Mouse (Mus musculus): ENCODE results near the gene Krba1. TPM values are rescaled to one million over a fixed set of nuclear protein-coding genes. Genes with fewer than 3 reads are reported as not detected.

Krba1 gene
- polyA plus RNA-seq (2016; fragmentation: Nextera tagmentation; extraction: Ambion mirVana) = 20.4 and 24.4 TPM in 2 replicates

DNA sequence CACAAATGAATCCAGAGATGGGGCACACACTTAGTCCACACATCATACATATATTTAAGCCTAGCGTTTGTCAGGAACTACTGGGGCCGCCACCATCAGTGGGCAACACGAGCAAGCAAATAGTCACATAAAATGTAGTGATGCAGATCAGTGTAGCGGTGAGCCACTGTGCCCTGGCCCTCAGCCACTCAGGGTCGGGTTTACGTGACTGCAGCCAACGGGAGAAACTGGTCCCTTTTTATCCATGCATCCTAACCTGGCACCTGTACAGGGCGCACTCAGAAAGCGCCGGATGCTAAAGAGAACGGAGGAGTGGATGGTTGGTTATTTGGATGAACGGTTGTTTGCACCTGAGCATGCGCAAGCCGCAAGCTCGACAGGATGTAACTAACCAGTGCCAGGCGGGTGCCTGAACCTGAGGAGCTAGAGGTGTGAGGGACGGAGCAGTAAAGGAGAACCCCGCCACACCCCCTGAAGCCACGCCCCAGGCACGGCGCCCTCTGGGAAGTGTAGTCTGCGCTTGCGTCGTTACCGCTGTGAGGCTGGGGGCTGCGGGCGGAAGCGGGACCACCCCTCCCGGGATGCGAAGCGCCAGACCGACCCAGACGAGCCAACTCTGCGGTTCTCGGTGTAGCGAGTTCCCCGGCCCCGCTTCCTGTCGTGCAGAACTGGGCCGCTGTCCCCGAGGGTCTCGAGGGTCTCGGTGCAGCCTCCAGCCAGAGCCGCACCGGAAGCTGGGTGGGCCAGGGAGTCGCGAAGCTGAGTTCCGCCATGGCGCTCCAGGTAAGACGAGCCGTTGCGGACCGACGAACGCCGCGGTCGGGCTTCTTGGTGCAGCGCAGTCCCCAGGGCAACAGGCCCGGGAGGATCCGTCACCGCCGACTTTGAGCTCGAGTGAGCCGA is at the start of gene Krba1:
TSS of gene Krba1 (plus strand) at position 482 of the 903 bp plus-strand sequence.
- peak; percentile 85 for DNase-seq (ENCODE audit: low spot score)
- H3K27ac ChIP-seq (replicated peaks) = peak within 1 kb of the TSS; percentile 93
- H3K4me1 ChIP-seq = peaks cover 26% of the 10 kb centered on the region
- H3K9me3 ChIP-seq (replicated peaks) = no peaks in the 10 kb centered on the region
- no peaks in the 10 kb centered on the region for H3K27me3 ChIP-seq (ENCODE audit: low read depth, poor library complexity, severe bottlenecking)
- no peaks in the 10 kb centered on the region for H3K36me3 ChIP-seq
- 2% methylated on average over 65 of the region's 65 CpGs for WGBS
- peak within 1 kb of the TSS; percentile 88 for H3K4me3 ChIP-seq

DNA sequence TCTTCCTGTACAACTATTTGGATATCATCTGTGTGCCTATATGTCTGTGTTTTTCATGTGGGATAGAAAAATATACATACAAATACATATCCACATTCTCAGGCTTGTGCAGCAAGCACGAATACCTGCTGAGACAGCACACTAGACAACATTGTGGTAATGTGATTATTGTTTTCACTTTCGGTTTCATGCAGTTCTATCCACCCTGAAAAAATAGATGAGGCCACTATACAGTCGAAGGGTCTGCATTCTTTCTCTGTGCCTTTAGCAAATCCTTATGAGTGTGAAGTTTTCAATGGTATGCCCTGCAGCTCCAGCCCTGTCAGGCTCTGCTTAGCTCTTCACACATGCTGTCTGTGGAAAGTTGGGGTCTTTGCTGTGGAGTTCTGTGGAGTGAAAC is 36.5 kb upstream of the Krba1 start:
- Histone ChIP-seq H3K27me3 (ENCODE audit: low read depth, poor library complexity, severe bottlenecking) (no peaks in the 10 kb centered on the region), H3K4me3 (no peak overlapping the region), H3K27ac (replicated peaks) (no peak overlapping the region), H3K4me1 (no peaks in the 10 kb centered on the region), H3K36me3 (no peaks in the 10 kb centered on the region), H3K9me3 (replicated peaks) (no peaks in the 10 kb centered on the region)
- 80% methylated on average over 3 of the region's 3 CpGs for WGBS
- no peak for DNase-seq (ENCODE audit: low spot score)

DNA sequence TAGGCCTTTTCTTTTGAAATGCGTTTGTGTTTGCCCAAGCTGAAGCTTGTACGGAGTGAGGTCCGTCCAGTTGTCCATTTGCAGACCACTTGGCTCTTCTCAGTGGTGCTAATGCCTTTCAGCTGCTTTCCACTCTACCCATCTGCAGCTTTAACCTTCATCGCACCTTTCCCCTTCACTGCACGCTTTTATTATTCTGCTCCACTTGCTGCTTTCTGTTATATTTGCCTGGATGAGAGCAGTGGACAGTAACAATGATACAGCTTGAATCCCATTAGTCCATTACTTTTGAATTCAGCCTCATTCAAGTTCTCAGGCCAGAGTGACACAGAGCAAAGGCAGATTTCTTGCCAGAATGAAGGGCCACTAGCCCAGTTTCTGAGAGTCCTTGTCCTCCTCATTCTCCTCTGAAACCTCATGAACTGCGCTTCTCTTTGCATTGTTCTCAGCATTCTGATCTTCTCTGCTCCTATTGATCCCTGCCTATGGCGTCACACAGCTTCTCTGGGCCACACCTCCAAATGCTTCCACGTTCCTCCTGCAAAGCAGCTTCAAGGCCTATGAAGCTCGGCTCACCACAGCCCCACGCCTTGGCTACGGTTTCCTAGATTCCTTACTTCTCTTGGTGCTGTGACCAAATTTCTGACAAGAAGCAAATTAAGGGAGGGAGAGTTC is 28.9 kb upstream of the Krba1 start:
- no peaks in the 10 kb centered on the region for H3K36me3 ChIP-seq
- H3K9me3 ChIP-seq (replicated peaks) = no peaks in the 10 kb centered on the region
- H3K27me3 ChIP-seq (ENCODE audit: low read depth, poor library complexity, severe bottlenecking) = no peaks in the 10 kb centered on the region
- peaks cover 12% of the 10 kb centered on the region for H3K4me1 ChIP-seq
- DNase-seq (ENCODE audit: low spot score) = peak; percentile 27
- peak overlapping the region; percentile 46 for H3K27ac ChIP-seq (replicated peaks)
- 35% methylated on average over 11 of the region's 11 CpGs for WGBS
- no peak overlapping the region for H3K4me3 ChIP-seq

DNA sequence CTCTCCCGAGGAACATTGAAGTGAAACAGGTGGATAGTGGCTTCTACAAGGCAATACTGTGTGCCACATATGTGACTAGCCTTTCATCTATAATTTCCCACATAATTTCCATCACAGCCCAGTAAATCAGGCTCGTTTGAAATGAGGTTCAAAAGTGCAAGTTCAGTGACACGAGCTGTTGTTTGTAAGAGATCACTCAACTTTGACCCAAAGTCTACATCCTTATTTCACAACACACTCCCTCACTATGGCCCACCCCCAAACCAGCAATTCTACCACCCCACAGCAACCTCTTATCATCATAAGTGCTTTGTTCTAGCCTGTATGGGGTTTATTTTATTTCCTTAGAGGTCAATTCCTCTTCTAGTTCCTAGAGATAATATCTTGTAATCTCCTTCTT is 7.2 kb upstream of the Krba1 start:
- no peaks in the 10 kb centered on the region for H3K4me1 ChIP-seq
- DNase-seq (ENCODE audit: low spot score) = no peak
- H3K27ac ChIP-seq (replicated peaks) = no peak overlapping the region
- no peak overlapping the region for H3K4me3 ChIP-seq
- WGBS = 74% methylated on average over 3 of the region's 3 CpGs
- H3K9me3 ChIP-seq (replicated peaks) = peaks cover 7% of the 10 kb centered on the region; the same call in 1 of the 2 replicates
- H3K36me3 ChIP-seq = no peaks in the 10 kb centered on the region
- no peaks in the 10 kb centered on the region for H3K27me3 ChIP-seq (ENCODE audit: low read depth, poor library complexity, severe bottlenecking)

DNA sequence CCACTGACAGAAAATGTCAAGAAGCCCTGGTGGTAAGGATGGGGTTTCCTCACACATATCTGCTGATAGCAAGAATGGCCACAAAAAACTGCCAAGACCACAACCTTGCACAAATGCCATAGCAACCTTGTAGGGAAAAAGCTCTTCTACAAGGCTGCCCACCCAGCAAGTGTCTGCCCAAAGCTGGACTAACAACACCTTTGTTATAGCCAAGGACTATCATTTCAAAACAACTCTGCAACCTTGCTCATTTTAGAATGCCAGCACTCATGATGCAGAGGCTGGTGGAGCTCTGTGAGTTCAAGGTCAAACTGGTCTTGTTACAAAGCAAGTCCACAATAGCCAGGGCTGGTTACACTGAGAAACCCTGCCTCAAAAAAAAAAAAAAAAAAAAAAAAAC is 1.6 kb upstream of the Krba1 start:
- no peak overlapping the region for H3K27ac ChIP-seq (replicated peaks)
- no peaks in the 10 kb centered on the region for H3K36me3 ChIP-seq
- no peak overlapping the region for H3K4me3 ChIP-seq
- peaks cover 26% of the 10 kb centered on the region for H3K4me1 ChIP-seq
- no peak for DNase-seq (ENCODE audit: low spot score)
- H3K9me3 ChIP-seq (replicated peaks) = no peaks in the 10 kb centered on the region
- H3K27me3 ChIP-seq (ENCODE audit: low read depth, poor library complexity, severe bottlenecking) = no peaks in the 10 kb centered on the region

DNA sequence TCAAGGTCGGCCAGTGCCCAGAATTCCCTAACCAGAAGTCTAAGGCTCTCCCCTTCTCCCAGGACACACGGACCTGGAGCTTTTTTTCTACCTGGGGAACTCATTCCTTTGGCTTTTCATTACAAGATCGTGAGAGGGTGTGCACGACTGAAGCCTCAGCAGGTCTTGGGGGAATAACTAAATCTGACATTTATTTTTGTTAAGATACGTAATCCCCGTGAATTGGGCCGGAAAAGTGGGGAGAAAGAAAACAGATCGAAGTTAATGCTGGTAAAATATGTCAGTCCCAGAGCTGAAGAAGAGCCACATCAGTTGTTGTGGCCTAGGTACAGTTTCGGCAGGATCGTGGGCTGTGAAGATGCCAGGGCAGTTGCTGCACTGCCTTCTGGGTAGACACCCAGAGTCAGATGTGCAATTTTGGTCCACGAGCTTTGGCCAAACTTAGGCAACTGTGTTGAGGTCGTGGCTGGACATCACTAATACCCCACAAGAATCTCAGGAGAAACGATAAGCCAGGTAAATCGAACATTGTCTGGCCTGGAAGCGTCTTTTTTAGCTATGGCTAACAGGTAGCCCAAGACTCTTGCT is 716 bp downstream of the Krba1 start:
- H3K36me3 ChIP-seq = no peaks in the 10 kb centered on the region

DNA sequence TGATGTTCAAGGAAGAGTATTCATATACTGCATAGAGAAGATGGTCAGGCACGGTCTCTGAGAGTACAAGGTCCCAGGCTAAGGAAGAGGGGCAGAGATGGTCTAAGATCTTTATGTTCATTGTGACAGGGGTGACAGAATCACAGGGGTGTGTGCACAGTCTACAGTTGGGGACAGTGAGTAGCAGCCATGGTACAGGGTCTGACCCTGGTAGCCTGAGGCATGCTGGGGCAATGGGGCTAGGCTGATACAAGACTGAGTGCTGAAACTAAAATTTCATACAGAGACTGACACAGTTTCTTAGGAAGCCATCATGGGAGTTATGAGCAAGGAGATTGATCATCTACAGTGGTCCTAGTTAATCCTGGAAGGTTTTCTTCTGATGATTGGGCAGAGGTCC is 1.3 kb downstream of the Krba1 start:
- Histone ChIP-seq H3K27ac (replicated peaks) (no peak overlapping the region), H3K27me3 (ENCODE audit: low read depth, poor library complexity, severe bottlenecking) (no peaks in the 10 kb centered on the region), H3K4me3 (peak overlapping the region; percentile 88), H3K9me3 (replicated peaks) (no peaks in the 10 kb centered on the region), H3K36me3 (no peaks in the 10 kb centered on the region), H3K4me1 (peaks cover 26% of the 10 kb centered on the region)
- DNase-seq (ENCODE audit: low spot score) = no peak
- 91% methylated on average over 1 of the region's 1 CpGs for WGBS

More for the DNA sequence above, 716 bp downstream of the Krba1 start:
- peak overlapping the region; percentile 93 for H3K27ac ChIP-seq (replicated peaks)
- peak overlapping the region; percentile 88 for H3K4me3 ChIP-seq
- H3K27me3 ChIP-seq (ENCODE audit: low read depth, poor library complexity, severe bottlenecking) = no peaks in the 10 kb centered on the region
- DNase-seq (ENCODE audit: low spot score) = no peak
- H3K4me1 ChIP-seq = peaks cover 26% of the 10 kb centered on the region
- 39% methylated on average over 15 of the region's 15 CpGs for WGBS
- no peaks in the 10 kb centered on the region for H3K9me3 ChIP-seq (replicated peaks)

DNA sequence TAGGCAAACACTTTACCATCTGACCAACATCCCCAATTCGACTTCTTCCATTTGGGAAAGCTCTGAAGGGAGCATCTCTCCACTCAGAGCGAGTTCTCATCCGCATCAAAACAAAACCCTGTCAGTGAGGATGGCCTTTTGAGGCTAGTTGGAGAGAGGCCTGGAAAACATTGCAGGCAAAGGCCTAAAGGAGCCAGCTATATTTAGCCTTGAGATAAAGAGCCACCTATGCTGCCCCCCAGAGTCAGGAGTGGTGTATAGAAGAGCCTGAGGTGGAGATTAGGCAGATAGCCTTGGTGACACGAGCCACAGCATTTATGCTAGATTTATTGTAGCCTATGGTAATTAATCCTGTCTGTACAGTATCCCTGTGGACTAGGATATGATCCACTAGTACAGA is 1.9 kb downstream of the Krba1 start:
- DNase-seq (ENCODE audit: low spot score) = no peak
- 65% methylated on average over 4 of the region's 4 CpGs for WGBS

DNA sequence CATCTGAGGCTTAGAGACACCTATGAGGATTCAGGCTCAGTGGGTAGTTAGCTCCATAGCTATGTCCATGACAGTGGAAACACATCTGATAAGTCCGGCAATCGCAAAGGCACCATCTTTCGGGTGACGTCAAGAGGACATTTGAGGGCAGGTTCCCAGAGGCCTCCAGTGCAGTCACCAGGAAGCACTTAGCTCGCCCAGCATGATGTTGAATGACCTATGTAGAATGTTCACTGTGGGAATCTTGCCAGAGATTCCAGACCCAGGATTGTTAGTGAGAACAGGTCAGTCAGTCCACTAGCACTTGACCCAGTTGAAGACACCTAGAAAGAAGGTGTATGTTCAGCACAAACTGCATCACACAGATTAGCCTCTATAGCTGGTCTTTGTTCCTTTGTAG is 4.5 kb downstream of the Krba1 start:
- Histone ChIP-seq H3K27ac (replicated peaks) (no peak overlapping the region), H3K36me3 (peaks cover 23% of the 10 kb centered on the region), H3K4me1 (peaks cover 24% of the 10 kb centered on the region), H3K27me3 (ENCODE audit: low read depth, poor library complexity, severe bottlenecking) (no peaks in the 10 kb centered on the region), H3K9me3 (replicated peaks) (no peaks in the 10 kb centered on the region), H3K4me3 (no peak overlapping the region)
- DNase-seq (ENCODE audit: low spot score) = peak; percentile 2
- WGBS = 94% methylated on average over 5 of the region's 5 CpGs

More for the DNA sequence above, 1.9 kb downstream of the Krba1 start:
- Histone ChIP-seq H3K27ac (replicated peaks) (no peak overlapping the region), H3K4me1 (peaks cover 26% of the 10 kb centered on the region), H3K9me3 (replicated peaks) (no peaks in the 10 kb centered on the region), H3K36me3 (no peaks in the 10 kb centered on the region), H3K27me3 (ENCODE audit: low read depth, poor library complexity, severe bottlenecking) (no peaks in the 10 kb centered on the region), H3K4me3 (no peak overlapping the region)

DNA sequence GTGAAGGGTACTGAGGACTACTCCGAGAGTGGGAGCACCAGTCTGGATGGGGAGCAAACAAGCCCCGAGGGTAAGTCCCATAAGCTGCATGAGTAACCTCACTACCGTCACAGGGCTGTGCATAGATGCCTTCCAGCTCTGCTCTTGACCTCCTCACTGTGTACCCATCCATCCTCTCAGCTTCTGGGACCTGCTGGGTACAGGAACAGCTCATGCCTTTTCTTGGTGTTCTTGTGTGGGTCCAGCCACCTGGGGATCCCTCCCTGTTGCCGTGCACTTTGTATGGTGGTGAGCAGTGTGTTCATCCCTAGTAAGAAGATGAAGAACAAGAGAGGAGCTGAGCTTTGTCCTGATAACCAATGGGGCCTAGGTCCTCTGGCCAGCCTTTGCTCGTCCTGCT is 8.7 kb downstream of the Krba1 start:
- H3K36me3 ChIP-seq = peaks cover 64% of the 10 kb centered on the region
- no peaks in the 10 kb centered on the region for H3K27me3 ChIP-seq (ENCODE audit: low read depth, poor library complexity, severe bottlenecking)
- WGBS = 94% methylated on average over 5 of the region's 5 CpGs
- H3K4me1 ChIP-seq = no peaks in the 10 kb centered on the region
- H3K4me3 ChIP-seq = no peak overlapping the region
- peak; percentile 5 for DNase-seq (ENCODE audit: low spot score)
- H3K9me3 ChIP-seq (replicated peaks) = no peaks in the 10 kb centered on the region
- no peak overlapping the region for H3K27ac ChIP-seq (replicated peaks)

DNA sequence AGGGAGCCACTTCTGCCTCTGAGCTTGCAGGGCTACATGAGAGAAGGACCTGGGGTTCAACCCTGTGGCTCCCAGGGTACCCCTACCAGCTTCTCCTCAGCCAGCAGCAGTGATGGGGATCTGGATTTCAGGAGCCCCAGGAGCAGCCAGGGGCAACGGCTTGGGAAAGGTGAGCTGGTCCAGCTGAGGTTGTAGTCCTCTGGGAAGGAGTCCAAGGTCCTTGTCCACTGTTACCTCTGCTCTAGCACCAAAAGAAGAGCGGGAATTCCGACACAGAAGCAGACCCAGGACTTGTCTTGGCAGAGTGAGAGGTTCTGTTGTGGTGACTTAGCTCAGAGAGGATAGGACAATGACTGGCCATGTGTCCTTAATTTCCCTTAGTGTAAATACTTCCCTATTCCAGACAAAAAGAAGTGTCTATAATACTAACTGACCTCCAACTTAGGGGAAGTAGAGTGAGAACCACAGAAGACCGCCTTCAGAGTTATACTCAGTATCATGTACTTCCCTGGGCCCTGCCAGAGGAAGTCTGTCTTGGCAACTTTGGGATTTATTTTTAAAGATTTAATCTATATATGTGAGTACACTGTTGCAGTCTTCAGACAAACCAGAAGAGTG is 14.4 kb downstream of the Krba1 start:
- Histone ChIP-seq H3K27me3 (ENCODE audit: low read depth, poor library complexity, severe bottlenecking) (no peaks in the 10 kb centered on the region), H3K4me3 (no peak overlapping the region), H3K27ac (replicated peaks) (no peak overlapping the region), H3K9me3 (replicated peaks) (no peaks in the 10 kb centered on the region), H3K36me3 (peaks cover 100% of the 10 kb centered on the region), H3K4me1 (no peaks in the 10 kb centered on the region)
- 93% methylated on average over 4 of the region's 4 CpGs for WGBS
- DNase-seq (ENCODE audit: low spot score) = peak; percentile 5

DNA sequence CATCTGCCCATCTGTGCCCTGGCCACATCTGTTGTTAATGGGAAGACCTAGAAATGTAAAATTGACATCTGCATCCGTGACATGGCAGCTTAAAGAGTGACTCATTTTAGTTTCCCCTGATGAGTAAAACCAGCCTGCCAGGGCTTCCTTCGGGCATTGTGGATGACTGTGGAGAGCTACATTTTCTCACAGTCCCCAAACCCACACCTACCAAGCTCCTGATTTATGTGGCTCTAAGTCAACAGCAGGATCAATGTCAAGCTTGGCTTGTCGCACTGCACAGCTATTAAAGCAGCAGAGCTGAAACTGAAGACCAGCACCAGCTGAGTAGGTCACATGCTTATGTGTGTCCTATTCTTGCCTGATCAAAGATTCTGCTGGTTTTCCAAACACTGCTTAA is 15.2 kb downstream of the Krba1 start:
- WGBS = 89% methylated on average over 3 of the region's 3 CpGs
- Histone ChIP-seq H3K36me3 (peaks cover 100% of the 10 kb centered on the region), H3K4me3 (no peak overlapping the region), H3K27ac (replicated peaks) (no peak overlapping the region), H3K27me3 (ENCODE audit: low read depth, poor library complexity, severe bottlenecking) (no peaks in the 10 kb centered on the region), H3K4me1 (no peaks in the 10 kb centered on the region), H3K9me3 (replicated peaks) (no peaks in the 10 kb centered on the region)
- DNase-seq (ENCODE audit: low spot score) = no peak

All from midbrain, embryonic 10.5 days (tissue).